Mouse (Mus musculus) induced T-regulatory cell, adult 2 months (primary cell): ENCODE data around the gene Apoa4.

ENCODE experiments used
- DNase-seq: peaks from one replicate; pipeline ENCODE4 v3.0.0-alpha.2; 2012; ENCODE audit warnings: low read depth

Gene Apoa4

DNA sequence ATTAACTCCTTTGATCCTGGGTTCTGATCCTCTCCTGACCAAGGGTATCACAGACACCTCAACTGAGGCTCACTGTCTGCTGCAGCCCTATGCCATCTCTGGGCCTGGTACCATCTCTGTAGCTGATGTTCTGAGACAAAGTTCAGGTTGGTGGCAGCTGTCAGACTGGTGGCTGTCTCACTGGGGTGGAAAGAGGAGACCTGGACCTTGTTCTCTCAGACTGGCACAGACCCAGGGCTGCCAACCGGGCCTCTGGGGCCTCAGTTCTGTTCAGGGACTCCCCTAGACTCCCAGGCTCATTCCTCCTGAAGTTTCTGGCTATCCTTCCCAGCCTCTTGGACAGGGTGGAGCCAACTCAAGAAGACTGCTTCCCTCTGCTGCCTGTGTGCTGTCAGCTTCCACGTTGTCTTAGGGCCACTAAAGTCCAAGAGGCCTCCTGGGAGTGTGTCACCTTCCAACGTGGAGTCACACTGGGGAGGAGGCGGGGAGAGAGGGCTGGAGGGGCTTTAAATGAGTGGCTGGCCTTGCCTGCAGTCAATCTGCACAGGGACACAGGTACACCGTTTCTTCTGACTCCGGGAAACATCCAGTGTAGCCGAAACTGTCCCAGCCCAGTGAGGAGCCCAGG is at the start of gene Apoa4:
Gene Apoa4 (plus strand): TSS at position 171 of the 628 bp plus-strand sequence.
- no peak for DNase-seq

DNA sequence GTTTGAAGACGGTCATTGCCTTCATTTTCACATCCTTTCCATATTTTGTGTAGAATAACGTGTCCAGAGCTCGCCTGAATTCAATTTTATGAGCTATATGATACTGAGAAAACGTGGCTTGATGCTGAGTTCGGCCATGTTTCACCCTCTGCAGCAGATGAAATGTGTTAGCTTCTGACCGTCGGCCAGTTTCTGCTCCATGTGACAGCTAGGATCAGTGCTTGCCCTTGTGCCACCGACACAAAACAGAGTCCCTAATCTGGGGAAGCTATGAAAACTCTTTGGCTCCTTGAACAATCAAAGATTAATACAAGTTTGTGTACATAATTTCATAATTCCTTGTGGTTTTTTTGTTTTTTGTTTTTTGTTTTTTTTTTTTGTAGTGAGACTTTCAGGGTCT is 49.3 kb upstream of the Apoa4 start:
- DNase-seq = no peak

DNA sequence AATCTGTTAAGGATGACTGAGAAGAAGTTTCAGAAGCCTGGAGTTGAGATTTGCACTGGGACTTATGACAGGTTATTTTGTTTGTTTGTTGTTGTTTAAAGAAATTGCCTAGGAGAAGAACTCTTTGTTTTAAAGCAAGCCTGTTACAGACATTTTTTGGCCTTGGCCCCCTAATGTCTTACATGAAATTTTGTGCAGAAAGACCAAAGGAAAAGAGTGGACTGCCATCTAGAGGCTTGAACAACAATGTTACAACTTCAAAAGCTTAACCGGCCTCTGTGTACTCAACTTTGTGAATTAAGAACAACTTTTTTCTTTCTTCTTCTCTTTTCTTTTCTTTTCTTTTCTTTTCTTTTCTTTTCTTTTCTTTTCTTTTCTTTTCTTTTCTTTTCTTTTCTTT is 48.9 kb upstream of the Apoa4 start:
- peak; percentile 76 for DNase-seq

DNA sequence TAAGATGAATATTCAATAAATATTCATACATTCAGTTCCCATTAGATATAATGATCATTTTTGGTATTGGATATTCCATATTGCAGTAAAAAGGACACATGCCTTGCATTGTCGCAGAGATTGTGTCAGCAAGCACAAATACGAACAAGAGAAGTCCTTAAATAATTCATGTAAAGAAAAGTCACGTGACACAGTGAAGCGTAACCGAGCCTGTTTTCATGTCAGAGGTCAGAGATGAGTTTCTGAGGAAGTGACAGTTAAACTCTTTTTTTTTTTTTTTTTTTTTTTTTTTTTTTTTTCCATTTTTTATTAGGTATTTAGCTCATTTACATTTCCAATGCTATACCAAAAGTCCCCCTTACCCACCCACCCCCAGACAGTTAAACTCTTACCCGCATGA is 47.9 kb upstream of the Apoa4 start:
- no peak for DNase-seq

DNA sequence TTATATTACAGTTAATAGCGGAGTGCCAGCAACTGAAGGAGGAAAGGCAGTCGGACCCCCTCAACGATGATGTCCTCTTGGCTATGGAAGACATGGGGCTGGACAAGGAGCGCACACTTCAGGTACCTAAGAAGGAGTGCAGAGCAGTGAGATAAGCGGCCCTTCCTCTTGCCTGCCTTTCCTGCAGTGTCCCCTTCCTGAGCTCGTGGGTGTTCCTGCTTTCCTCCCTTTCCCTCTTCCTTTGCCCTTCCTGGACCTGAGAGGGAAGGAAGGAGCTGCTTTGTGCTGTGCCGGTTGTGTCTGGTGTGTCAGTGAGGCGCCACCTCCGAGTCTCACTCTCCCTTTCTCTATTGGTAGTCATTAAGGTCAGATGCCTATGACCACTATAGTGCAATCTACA is 45.7 kb upstream of the Apoa4 start:
- no peak for DNase-seq

DNA sequence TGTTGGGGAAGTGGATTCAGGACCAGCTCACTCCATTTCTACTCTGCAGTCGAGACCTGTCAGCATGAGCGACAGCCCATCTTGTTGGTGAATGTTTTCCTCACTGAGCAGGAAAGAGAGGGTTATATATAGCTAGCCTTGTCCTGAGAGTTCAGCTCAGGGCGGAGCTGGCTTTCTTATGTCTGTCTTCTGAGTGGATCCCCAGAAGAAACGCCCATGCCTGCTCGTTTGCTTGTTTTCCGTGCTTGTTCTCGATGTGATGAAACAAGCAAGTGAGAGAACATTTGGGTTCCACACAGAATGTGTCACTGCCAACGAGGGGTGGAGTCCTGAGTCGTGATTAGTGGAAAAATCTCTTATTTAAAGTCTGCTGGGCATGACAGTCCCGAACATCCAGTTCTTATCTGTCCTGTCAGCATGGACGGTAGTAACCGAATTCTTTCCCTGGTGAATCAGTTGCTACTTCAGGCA is 43.8 kb upstream of the Apoa4 start:
- no peak for DNase-seq

DNA sequence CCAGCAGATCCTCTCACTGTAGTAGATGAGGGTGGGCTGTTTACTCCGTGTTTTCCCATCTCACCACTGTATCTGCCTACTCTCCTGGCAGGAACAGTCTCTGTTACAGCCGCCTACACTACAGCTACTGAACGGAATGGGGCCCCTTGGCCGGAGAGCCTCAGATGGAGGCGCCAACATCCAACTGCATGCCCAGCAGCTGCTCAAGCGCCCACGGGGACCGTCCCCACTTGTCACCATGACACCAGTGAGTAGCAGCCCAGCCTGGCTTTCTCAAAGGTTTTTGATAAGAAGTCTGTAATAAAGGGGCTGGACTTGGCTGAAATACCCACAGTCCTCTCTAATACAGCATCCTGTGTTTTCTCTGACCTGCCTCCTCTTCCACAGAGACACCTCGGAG is 42.0 kb upstream of the Apoa4 start:
- DNase-seq = no peak

DNA sequence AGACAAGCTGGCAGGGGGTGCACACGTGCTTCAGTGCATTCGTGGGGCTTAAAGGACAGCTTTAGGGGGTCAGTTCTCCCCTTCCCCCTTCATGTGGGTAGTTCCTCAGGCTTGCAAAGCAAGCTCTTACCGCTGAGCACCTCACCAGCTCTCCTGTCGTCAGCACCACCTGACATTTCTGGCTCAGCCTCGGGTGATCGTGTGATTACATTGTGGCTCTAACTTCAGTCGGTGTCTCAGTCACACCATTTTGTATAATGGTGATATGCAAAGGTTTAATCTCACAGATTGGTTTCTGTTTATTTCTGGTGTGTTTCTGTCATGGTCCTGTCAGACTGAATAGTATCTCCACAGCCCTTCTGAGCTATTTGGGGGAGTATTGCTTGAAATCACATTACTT is 41.6 kb upstream of the Apoa4 start:
- DNase-seq = no peak

DNA sequence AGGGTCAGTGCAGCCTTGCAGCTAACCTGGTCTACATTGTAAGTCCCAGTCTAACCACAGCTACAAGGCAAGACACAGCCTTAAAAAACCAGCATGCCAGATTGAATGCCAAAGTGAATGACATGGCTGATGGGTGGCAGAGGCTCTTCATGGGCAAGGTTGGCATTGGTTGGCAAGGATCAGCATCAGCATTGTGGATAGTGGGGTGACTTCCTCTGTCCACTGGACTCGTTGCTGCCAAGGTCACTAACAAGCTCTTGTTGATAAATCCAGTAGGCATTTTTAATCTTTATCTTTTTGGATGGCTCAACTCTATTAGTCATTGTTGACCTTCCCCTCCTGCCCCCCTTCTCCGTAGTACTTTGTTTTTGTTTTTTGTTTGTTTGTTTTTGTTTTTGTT is 40.9 kb upstream of the Apoa4 start:
- no peak for DNase-seq

DNA sequence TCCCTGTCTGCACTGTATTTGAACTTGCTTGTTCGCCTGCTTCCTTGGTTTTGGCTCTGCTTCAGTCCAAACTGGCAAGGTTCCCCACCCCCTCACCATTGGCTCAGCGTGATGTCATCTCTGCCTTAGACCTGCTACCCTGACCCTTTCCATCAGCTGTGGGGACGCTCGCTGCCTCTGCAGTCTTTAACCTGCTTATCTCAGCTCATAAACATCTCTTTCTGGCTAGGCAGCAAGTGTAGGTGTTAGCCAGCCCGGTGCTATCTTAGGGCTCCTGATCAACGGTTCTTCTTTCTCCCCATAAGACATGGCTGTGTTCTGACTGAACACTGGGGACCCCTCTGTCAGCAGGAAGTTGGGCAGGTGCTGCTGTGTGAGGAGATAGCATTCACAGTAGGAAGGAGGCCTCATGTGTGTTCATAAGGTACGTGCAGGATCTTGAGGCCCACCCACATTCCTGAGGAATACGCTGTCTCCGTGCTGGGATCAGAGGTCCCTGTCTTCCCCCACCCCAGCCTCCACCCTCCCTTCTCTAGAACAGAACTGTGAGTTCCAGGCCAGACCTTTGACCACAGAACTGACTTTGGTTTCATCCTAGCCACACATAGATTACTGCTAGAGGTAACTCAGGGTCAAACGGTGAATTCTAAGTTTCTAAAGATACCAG is 33.5 kb upstream of the Apoa4 start:
- DNase-seq = no peak

DNA sequence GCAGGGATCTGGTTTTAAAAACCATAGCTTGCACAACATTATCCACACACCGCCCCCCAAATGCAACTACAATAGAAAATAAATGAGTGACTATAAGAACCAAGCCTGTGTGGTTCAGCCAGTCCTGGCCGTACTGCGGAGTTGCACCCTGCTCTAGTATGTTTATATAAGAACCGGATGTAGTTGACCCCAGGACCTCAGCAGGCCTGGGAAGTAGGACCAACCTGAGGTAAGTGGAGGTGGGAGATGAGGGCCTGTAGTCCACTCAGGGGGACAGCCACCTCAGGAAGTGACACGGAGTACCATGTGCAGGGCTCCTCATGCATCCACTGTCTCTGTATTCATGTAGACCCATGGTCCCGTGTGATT is 33.0 kb upstream of the Apoa4 start:
- DNase-seq = no peak

DNA sequence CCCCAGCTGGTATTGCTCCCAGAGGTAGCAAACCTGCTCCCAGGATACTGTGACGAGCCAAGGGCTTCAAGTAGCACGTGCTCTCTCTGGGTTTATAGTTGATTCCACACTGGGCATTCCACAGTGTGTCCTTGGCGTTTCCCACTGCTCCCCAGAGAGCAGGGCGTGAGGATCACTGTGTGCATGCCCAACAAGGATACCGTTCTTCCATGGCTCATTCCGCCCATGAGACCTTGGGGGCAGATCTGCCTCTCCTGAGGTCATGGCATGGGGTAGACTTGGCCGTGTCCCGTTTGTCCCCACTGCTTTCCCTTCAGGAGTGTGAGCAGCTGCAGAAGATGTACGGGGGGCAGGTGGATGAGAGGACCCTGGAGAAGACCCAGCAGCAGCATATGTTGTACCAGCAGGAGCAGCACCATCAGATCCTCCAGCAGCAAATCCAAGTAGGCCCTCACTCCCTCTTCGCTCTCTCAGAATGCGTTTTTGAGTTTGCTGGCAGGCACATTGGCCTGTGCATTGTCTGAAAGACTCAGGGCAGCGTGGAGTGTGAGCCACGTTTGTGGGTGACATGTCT is 32.0 kb upstream of the Apoa4 start:
- DNase-seq = no peak

DNA sequence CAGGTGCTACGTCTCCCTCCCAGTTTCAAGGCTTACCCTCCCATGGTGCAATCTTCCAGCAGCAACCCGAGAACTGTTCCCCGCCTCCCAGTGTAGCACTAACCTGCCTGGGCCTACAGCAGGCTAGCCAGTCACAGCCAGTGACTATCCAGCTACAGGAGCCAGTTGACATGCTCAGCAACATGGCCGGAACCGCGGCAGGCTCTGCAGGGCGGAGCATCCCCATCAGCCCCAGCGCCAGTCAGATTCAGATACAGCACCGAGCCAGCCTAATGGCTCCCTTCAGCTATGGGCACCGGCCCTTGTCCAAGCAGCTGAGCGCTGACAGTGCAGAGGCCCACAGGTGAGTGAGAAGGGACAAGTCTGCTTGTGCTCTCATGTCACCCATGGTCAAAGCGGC is 30.0 kb upstream of the Apoa4 start:
- DNase-seq = no peak

DNA sequence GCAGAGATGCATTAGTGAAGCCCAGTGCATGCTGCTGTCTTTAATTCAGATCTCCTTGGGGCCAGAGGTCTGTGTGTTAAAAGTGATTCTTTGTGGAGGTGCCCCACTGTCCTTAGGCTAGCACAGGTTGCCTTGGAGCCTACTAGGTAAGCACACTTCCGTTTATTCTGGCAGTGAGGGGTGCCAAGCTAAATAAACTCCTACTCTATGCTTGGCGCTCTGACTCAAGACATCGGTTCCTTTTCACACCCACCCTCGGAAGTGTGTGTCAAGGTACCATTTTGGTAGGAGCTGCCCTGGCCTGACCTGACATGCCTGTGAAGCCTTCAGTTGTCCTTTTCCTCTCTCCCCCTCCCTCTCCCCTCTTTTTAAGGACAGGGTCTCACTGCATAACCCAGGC is 26.2 kb upstream of the Apoa4 start:
- no peak for DNase-seq

DNA sequence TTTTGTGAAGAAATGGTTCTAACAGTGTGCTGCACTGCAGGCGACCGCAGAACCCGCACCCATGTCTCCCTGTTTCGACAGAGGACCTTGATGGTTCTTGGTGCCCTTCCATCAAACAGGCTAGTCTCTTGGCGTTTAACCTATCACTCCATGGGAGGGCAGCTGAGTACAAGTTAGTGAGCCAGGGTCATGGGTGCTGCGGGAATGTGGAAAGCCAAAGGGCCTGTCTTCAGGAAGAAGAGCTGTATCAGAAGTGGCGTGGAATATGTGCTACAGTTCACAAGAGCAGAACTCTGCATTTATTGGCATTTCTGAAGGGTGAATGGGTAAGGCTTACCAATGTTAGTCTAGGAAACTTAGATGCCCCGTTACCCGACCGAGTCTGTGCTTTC is 25.6 kb upstream of the Apoa4 start:
- DNase-seq = no peak

DNA sequence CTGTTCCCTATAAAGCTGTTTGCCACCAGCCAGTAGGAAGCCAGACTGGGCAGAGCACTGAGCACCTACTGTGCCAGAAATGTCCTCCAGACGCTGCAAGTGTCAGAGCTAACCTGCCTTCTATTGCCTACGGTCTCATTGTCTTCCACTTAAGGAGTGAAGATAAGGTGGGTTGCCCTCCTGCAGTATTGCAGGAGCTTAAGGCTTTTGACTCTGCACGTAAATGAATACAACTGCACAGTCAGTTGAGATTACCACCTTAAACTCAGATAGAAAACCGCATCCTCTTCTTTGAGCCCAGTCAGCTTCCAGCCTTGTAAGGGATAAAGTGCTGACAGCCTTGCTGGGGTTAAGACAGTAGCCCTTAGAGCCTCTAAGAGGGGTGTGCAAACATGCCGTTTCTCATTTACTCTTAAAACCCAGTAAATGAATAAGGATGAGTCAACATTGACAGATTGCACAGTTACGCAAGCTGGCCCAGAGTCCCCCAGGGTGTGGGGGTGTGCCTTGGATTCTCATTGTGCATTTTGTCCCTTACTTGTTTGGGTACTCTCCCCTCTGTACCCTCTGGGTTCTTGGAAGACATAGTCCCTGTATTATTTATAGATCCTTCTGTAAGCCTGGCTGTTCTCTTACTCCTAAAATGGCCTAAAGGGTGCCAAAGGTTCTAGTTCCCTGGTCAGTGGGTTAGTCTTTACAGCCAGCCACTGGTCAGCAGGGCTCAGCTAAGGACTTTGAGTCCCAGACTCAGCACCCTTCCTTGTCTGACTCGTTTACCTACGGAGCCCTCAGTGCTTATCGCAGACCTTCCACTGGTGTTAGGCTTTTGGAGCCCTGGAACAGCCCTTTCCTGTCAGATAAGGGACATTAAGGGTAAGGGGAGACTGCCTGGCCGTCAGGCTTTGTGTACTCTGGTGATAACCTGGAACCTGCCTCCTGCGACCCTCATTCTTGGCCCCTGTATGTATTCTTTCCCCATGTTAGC is 24.9 kb upstream of the Apoa4 start:
- no peak for DNase-seq

DNA sequence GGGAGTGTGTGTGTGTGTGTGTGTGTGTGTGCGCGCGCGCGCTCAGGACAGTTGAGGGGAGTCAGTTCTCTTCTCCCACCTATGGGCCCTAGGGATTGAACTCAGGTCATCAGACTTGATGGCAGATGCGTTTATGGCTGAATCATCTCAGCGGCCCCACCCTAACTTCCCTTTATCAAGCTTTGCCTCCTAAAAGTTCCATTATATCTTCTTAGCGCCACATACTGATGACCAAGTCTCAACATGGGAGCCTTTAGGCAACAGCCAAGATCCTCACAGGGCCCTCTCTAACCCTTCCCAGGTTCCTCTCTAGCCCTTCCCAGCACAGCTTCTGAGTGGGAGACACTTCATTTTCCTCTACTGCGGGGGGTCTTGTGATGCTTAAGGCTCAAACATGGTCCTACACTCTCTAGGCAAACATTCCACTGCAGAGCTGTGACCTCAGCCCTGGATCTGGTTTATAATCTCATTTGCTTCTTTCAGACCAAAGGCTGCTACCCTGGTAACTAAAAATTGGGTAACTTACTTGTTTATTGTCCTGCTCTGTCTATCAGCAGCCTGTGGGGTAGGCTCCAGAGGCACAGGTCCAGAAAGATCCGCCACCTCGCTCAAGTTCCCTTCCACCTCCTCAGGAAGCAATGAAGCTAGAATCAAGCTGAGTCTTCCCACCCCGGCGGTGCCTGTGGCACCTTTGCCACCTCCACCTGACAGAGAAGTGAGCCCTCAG is 23.6 kb upstream of the Apoa4 start:
- no peak for DNase-seq

DNA sequence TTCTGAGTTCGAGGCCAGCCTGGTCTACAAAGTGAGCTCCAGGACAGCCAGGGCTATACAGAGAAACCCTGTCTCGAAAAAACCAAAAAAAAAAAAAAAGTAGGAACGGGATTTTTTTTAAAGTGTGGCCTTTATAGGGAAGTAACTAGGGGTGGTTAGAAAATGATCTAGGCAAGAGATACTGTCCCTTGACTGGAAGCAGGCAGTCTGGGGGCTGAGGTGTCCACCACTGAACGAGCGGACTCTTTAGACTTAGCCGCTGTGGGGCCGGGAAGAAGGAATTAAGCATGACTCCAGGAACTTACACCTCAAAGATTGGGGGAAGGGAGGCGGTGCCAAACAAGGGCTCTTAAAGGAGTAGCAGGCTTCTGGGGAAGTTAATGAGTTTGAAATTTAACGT is 22.3 kb upstream of the Apoa4 start:
- no peak for DNase-seq

DNA sequence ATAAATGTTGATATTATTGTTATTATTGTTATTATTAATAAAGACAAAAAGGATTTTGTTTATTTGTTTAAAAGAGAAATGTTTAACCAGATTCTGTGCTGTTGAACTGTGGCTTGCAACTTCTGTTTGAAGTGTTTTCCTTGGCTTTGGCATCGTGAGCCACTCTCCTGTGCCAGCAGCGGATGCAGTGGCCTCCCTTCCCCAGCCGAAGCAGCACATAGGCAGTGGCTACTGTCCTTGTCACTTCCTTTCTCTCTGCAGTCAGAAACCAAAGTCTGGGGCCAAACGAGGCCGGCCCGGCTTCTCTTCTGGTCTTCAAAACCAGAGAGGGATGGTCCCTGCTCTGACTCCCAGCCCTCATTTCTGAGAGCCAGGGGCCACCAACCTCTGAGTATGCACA is 17.4 kb upstream of the Apoa4 start:
- no peak for DNase-seq

DNA sequence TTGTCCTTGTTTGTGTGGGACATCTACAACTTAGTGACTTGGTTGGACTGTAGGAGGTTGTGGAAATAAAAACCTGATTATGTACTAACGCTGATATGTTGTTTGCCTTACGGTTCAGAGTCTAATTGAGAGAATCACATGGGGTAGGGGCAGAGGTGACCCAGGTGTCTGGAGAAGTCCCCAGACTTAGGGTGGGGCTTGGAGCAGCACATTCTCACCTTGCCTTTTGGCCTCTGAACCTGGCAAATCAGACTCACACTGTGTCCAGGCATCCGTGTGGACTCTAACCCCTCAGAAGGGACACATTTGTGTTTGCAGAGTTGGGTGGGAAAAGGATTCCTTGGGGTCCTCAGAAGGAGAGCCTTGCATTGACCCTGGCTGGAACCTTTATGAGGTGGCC is 16.4 kb upstream of the Apoa4 start:
- no peak for DNase-seq

DNA sequence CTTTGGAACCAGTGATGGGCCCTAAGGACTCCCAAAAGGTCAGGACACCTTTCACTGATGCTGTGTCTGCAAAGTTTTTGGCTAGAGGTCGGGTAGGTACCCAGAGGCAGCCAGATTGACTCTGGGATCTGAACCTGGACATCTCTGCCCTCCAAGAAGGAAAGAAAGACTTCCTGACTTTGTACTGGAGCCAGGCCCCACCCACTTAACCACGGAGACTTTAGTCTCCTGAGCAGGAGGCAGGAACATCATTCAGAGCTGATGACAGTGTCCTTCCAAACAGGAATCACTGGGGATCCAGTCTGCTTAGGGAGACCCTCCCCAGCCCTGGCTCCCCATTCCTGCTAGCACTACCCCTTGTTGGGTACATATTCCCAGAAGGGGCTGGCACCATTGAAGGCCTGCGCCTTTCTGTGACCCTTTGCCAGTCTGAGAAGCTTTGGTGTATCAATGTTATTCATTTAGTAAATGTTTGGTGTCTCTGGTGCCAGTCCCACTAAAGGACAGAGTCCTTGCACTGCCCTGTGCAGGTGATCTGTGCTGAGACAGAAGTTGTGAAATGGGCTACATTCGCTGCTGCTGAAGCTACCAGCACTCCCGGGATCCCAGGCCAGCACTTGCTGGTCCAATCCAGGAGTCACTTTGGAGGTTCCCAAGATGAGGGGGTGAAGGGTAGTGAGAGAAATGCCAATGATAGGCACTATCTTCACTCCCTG is 15.4 kb upstream of the Apoa4 start:
- DNase-seq = no peak
